Mouse (Mus musculus) CH12.LX (cell line): Measurements from ENCODE around the gene Dpysl5. TPM values are rescaled to one million over a fixed set of nuclear protein-coding genes. Genes with fewer than 3 reads are reported as not detected.
A peak's percentile ranks its signal among the peaks of the same experiment; 100 is the strongest.

Experiments used
- DNase-seq: peaks from one replicate; pipeline ENCODE4 v3.0.0-alpha.2; 2013; ENCODE audit errors: extremely low read depth
- H3K27ac ChIP-seq: 2 replicates; pipeline ENCODE4 v1.5.1; 2012; ENCODE audit warnings: low read depth, mild to moderate bottlenecking, control low read depth, moderate library complexity; ENCODE audit not compliant: insufficient read depth
- H3K27me3 ChIP-seq: replicated peaks from 2 replicates; pipeline ENCODE3; 2012; ENCODE audit warnings: inconsistent platforms
- H3K36me3 ChIP-seq, 2 experiments: replicated peaks in 1 of 2; 2 replicates each; pipeline versions ENCODE3 to v1.6.1; 2012; ENCODE audit warnings: inconsistent platforms in 1 of 2, low read length in 1 of 2, mild to moderate bottlenecking in 1 of 2, mixed read lengths in 1 of 2, moderate library complexity in 1 of 2; ENCODE audit not compliant: control insufficient read depth in 1 of 2, insufficient read depth in 1 of 2
- H3K4me1 ChIP-seq, 2 experiments: 2 replicates each; pipeline ENCODE4 v1.6.1; 2012; ENCODE audit warnings: inconsistent platforms in 1 of 2, moderate library complexity in 1 of 2; ENCODE audit not compliant: insufficient read depth in 2 of 2, control insufficient read depth in 1 of 2
- H3K4me2 ChIP-seq: 2 replicates; pipeline ENCODE4 v1.6.1; 2012; ENCODE audit warnings: low read depth, mild to moderate bottlenecking, control low read depth; ENCODE audit not compliant: poor library complexity, insufficient read depth, severe bottlenecking
- H3K4me3 ChIP-seq, 3 experiments: fragments of 150-350 bp in 1 of 3; sonication (generic) in 1 of 3; replicated peaks in 1 of 3; 2 replicates each; pipeline versions ENCODE3 to v1.5.1; 2011 to 2012; ENCODE audit warnings: low read depth in 2 of 3, low read length in 2 of 3, mild to moderate bottlenecking in 2 of 3, moderate library complexity in 2 of 3, control low read depth in 1 of 3, improper control_type of control experiment in 1 of 3, inconsistent platforms in 1 of 3, mixed read lengths in 1 of 3; ENCODE audit not compliant: poor library complexity in 1 of 3
- H3K79me2 ChIP-seq: replicated peaks from 2 replicates; pipeline ENCODE4 v1.6.1; 2012; ENCODE audit warnings: mild to moderate bottlenecking, moderate library complexity; ENCODE audit not compliant: control insufficient read depth, poor library complexity, insufficient read depth, severe bottlenecking; ENCODE audit errors: extremely low read depth
- H3K9ac ChIP-seq: 2 replicates; pipeline ENCODE4 v1.6.1; 2012; ENCODE audit warnings: low read depth, mild to moderate bottlenecking, control low read depth, moderate library complexity; ENCODE audit not compliant: insufficient read depth
- H3K9me3 ChIP-seq: replicated peaks from 2 replicates; pipeline ENCODE3; 2012; ENCODE audit warnings: low read length, inconsistent platforms, mixed read lengths
- CHD2 ChIP-seq: IDR thresholded peaks from 2 replicates; pipeline ENCODE4 v1.6.1; 2011; ENCODE audit warnings: low read length, improper control_type of control experiment
- E2F4 ChIP-seq: IDR thresholded peaks from 2 replicates; pipeline ENCODE4 v1.6.1; 2011; ENCODE audit warnings: low read depth, low read length, improper control_type of control experiment; ENCODE audit not compliant: insufficient replicate concordance
- ELF1 ChIP-seq: IDR thresholded peaks from 2 replicates; pipeline ENCODE4 v1.6.1; 2014; ENCODE audit warnings: low read depth, mild to moderate bottlenecking, inconsistent platforms, low read length, improper control_type of control experiment
- EP300 ChIP-seq: IDR thresholded peaks from 2 replicates; pipeline ENCODE4 v1.6.1; 2011; ENCODE audit warnings: low read length, improper control_type of control experiment
- ETS1 ChIP-seq: conservative IDR thresholded peaks from 2 replicates; pipeline ENCODE4 v1.6.1; 2012; ENCODE audit warnings: low read depth, mild to moderate bottlenecking, inconsistent platforms, low read length, improper control_type of control experiment, moderate library complexity
- HCFC1 ChIP-seq: IDR thresholded peaks from 2 replicates; pipeline ENCODE4 v1.6.1; 2012; ENCODE audit warnings: low read depth, mild to moderate bottlenecking, inconsistent platforms, low read length, improper control_type of control experiment
- IRF4 ChIP-seq: IDR thresholded peaks from 2 replicates; pipeline ENCODE4 v1.6.1; 2014; ENCODE audit warnings: low read depth, mild to moderate bottlenecking, inconsistent platforms, low read length, improper control_type of control experiment
- JUN ChIP-seq: IDR thresholded peaks from 2 replicates; pipeline ENCODE4 v1.6.1; 2011; ENCODE audit warnings: low read depth, mild to moderate bottlenecking, low read length, improper control_type of control experiment, moderate library complexity; ENCODE audit not compliant: insufficient read depth
- KAT2A ChIP-seq: IDR thresholded peaks from 2 replicates; pipeline ENCODE4 v1.6.1; 2012; ENCODE audit warnings: low read length, improper control_type of control experiment, inconsistent platforms; ENCODE audit not compliant: insufficient replicate concordance
- MAFK ChIP-seq: IDR thresholded peaks from 2 replicates; pipeline ENCODE4 v1.6.1; 2011; ENCODE audit warnings: low read length, improper control_type of control experiment; ENCODE audit not compliant: insufficient replicate concordance
- MAZ ChIP-seq: IDR thresholded peaks from 2 replicates; pipeline ENCODE4 v1.6.1; 2012; ENCODE audit warnings: low read depth, mild to moderate bottlenecking, inconsistent platforms, low read length, improper control_type of control experiment, moderate library complexity
- MEF2A ChIP-seq: IDR thresholded peaks from 2 replicates; pipeline ENCODE4 v1.6.1; 2014; ENCODE audit warnings: low read depth, mild to moderate bottlenecking, inconsistent platforms, low read length, improper control_type of control experiment, borderline replicate concordance
- MXI1 ChIP-seq: IDR thresholded peaks from 2 replicates; pipeline ENCODE4 v1.6.1; 2011; ENCODE audit warnings: mild to moderate bottlenecking, low read depth, low read length, improper control_type of control experiment
- NELFE ChIP-seq: IDR thresholded peaks from 2 replicates; pipeline ENCODE4 v1.6.1; 2011; ENCODE audit warnings: low read depth, low read length, improper control_type of control experiment
- PAX5 ChIP-seq: IDR thresholded peaks from 2 replicates; pipeline ENCODE4 v1.6.1; 2012; ENCODE audit warnings: low read length, inconsistent platforms, mixed read lengths
- POLR2A ChIP-seq: IDR thresholded peaks from 2 replicates; pipeline ENCODE4 v1.6.1; 2011; ENCODE audit warnings: low read depth, mild to moderate bottlenecking, improper control_type of control experiment, low read length
- POLR2AphosphoS2 ChIP-seq: IDR thresholded peaks from 2 replicates; pipeline ENCODE4 v1.6.1; 2011; ENCODE audit warnings: low read depth, low read length, improper control_type of control experiment
- SIN3A ChIP-seq: IDR thresholded peaks from 2 replicates; pipeline ENCODE4 v1.6.1; 2012; ENCODE audit warnings: low read length, improper control_type of control experiment, inconsistent platforms
- SMC3 ChIP-seq: IDR thresholded peaks from 2 replicates; pipeline ENCODE4 v1.6.1; 2011; ENCODE audit warnings: low read depth, low read length, improper control_type of control experiment
- TBP ChIP-seq: conservative IDR thresholded peaks from 2 replicates; pipeline ENCODE4 v1.6.1; 2011; ENCODE audit warnings: low read depth, low read length, improper control_type of control experiment
- TCF12 ChIP-seq: IDR thresholded peaks from 2 replicates; pipeline ENCODE4 v1.6.1; 2014; ENCODE audit warnings: low read depth, mild to moderate bottlenecking, inconsistent platforms, low read length, improper control_type of control experiment
- UBTF ChIP-seq: IDR thresholded peaks from 2 replicates; pipeline ENCODE4 v1.6.1; 2012; ENCODE audit warnings: low read depth, mild to moderate bottlenecking, inconsistent platforms, low read length, improper control_type of control experiment, moderate library complexity
- ZMIZ1 ChIP-seq: IDR thresholded peaks from 2 replicates; pipeline ENCODE4 v1.6.1; 2012; ENCODE audit warnings: low read depth, mild to moderate bottlenecking, inconsistent platforms, low read length, improper control_type of control experiment
- ZNF384 ChIP-seq: IDR thresholded peaks from 2 replicates; pipeline ENCODE4 v1.6.1; 2012; ENCODE audit warnings: low read depth, low read length, improper control_type of control experiment, inconsistent platforms
- dilution Hi-C: fragments of 300-500 bp; cut with MboI; formaldehyde crosslinking; loops from 2 replicates; pipeline ENCODE4 v1.14.3; 2020; ENCODE audit warnings: low sequenced_read_pairs; ENCODE audit not compliant: extremely low pct_unique_long_range_greater_than_20kb, extremely low pct_ligation_motif_present
- in situ Hi-C: fragments of 300-500 bp; cut with MboI; formaldehyde crosslinking; loops from 3 replicates; pipeline ENCODE4 v1.14.3; 2019; ENCODE audit warnings: low sequenced_read_pairs, low pct_ligation_motif_present, low pct_unique_long_range_greater_than_20kb, mixed read lengths
- polyA plus RNA-seq: library from polyadenylated mRNA; unstranded; fragments of >175 nt; gene quantifications from 2 replicates; pipeline ENCODE4 v1.2.1, GENCODE M21; 2012; ENCODE audit warnings: low read depth; ENCODE audit not compliant: insufficient read length
- total RNA-seq, 2 experiments: library from RNA; depleted of rRNA; stranded (reverse); fragments of 300-350 nt in 1 of 2; fragments of >200 nt in 1 of 2; gene quantifications; 2 replicates each; pipeline ENCODE4 v1.2.3; 2012 to 2014

Gene Dpysl5
- total and polyA plus RNA-seq, 3 experiments: 0.21 TPM; not detected in 2

DNA sequence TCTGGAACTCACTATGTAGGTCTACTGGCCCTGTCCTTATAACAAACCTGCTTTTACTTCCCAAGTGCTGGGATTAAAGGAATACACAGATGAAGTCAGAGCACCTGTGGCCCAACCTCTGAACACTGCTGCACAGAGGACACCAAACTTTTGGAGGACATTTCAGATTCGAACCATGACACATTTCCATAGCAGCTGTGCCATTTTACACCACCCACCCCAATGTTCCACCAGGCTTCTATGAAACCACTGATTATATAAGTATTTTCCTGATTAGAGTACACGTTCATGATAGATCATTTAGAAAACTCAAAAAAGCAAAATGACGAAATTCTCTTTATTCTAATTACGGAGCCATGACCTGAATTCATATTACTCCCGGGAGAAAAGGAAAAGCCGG lies 45.4 kb upstream of the Dpysl5 start:
- TF ChIP-seq IRF4 (no peak), ZMIZ1 (no peak), UBTF (no peak), CHD2 (no peak), SMC3 (no peak)
- Histone ChIP-seq H3K9ac (peak overlapping the region; percentile 84), H3K9me3 (peaks cover 11% of the 10 kb centered on the region), H3K27ac (no peak overlapping the region), H3K27me3 (no peaks in the 10 kb centered on the region), H3K4me1 (peaks cover 7 to 27% of the 10 kb centered on the region in 2 experiments), H3K4me3 (peak overlapping the region in 2 of 3 experiments; percentile 62 to 89), H3K4me2 (peak overlapping the region; percentile 69), H3K36me3 (peaks cover 13 to 27% of the 10 kb centered on the region in 2 experiments), H3K79me2 (peaks cover 32% of the 10 kb centered on the region)
- in situ Hi-C loops (no loop called here), dilution Hi-C loops (no loop called here)
- no peak for DNase-seq

DNA sequence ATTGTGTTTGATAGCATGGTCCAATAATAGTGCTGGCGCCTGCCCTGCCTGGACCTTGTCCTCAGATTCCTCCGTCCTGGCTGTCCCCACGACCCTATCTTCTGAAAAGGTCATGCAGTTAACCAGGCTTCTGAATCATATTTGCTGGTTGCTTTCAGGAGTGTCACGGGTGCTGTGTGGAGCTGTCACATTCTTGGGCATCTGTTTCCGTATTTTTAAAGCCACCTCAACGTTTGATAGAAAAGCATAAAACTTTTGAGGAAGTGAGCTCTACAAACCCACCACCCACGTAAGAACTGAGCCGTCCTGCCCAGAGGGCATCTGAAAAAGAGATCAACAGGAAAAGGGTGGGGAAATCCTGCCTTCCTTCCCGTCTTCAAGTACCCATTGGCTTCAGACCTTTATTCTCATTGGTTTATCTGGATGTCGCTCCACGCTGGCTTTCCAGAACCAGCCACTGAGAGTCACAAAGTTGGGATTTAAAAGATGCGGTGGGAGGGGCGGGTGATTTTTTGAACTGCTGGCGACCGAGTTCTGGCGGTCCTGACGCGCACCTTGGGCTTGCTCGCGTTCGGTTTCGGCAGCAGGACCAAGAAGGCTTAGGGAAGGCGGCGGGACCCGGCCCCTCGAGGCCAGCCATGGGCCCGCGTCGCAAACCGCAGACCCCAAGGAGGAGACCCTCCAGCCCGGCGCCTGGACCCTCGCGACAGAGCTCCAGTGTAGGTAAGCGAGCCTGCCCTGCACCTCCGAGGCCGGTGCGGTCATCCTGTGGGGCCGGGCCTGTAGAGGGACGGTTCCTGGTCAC lies 44.8 kb upstream of the Dpysl5 start, which contains the start of gene Cenpa:
Cenpa (plus strand) TSS at position 387 of the 805 bp plus-strand sequence.
- Histone ChIP-seq H3K9me3 (peaks cover 7% of the 10 kb centered on the region), H3K4me2 (peak within 1 kb of the TSS; percentile 69), H3K9ac (peak within 1 kb of the TSS; percentile 84), H3K79me2 (peaks cover 32% of the 10 kb centered on the region), H3K36me3 (peaks cover 16 to 31% of the 10 kb centered on the region in 2 experiments), H3K27ac (peak within 1 kb of the TSS; percentile 63), H3K27me3 (no peaks in the 10 kb centered on the region), H3K4me1 (peaks cover 7 to 27% of the 10 kb centered on the region in 2 experiments), H3K4me3 (peak within 1 kb of the TSS; percentile 69 to 89 (median 79))
- dilution Hi-C loops (no loop called here), in situ Hi-C loops (no loop called here)
- DNase-seq: peak; percentile 97
- TF ChIP-seq JUN (no peak), ZMIZ1 (peak; percentile 81), POLR2A (peak; percentile 89), KAT2A (0 out of 2 replicates have a peak, but pooled peaks have one; percentile 48), CHD2 (peak; percentile 87), TCF12 (peak; percentile 55; the same call in 1 of the 2 replicates), MEF2A (0 out of 2 replicates have a peak, but pooled peaks have one; percentile 28), ETS1 (peak; percentile 8; the same call in 1 of the 2 replicates), TBP (peak; percentile 95), MXI1 (peak; percentile 50), IRF4 (peak; percentile 65), HCFC1 (peak; percentile 69), ELF1 (peak; percentile 81), ZNF384 (no peak), E2F4 (peak; percentile 73; the same call in 1 of the 2 replicates), EP300 (no peak), PAX5 (no peak), SIN3A (peak; percentile 70), NELFE (peak; percentile 90), MAZ (0 out of 2 replicates have a peak, but pooled peaks have one; percentile 26), MAFK (no peak), POLR2AphosphoS2 (peak; percentile 86; the same call in 1 of the 2 replicates), UBTF (no peak)
